Mouse (Mus musculus): ENCODE measurements around the gene Kap.
"Not testable (repeated sequence)": the region's sequence is repeated elsewhere in the genome, so short reads cannot be mapped to it uniquely, and the experiment has no call there.

Kap gene

DNA sequence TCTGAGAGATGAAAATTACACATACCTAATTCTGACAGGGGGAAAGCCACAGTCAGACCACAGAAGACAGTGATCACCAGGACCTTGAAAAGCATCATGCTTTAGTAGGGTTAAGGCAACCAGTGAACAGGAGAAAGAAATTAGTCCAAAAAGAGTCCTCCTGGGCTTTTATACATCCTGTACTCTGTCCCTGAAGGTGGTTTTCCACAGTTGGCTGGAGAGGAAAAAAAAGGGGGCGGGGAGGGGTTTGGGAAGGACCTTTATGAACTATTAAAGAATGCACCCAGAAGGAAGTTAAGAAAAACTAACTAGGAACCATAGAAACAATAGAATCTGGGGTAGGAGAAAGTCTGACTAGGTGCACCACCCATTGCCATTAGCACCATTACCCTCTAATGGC is at the start of gene Kap:
Gene Kap (minus strand): TSS at position 237 of the 400 bp plus-strand sequence.
- DNase-seq (ENCODE audit: low spot score): no peak

- no peak for DNase-seq (ENCODE audit: low spot score)
These were observed 32.4 kb upstream of the Kap start for GRCm38 (mm10) chr6:133885871-133886415.

- no peak for DNase-seq (ENCODE audit: low spot score)
These were observed 30.0 kb upstream of the Kap start for GRCm38 (mm10) chr6:133883446-133883985.

DNA sequence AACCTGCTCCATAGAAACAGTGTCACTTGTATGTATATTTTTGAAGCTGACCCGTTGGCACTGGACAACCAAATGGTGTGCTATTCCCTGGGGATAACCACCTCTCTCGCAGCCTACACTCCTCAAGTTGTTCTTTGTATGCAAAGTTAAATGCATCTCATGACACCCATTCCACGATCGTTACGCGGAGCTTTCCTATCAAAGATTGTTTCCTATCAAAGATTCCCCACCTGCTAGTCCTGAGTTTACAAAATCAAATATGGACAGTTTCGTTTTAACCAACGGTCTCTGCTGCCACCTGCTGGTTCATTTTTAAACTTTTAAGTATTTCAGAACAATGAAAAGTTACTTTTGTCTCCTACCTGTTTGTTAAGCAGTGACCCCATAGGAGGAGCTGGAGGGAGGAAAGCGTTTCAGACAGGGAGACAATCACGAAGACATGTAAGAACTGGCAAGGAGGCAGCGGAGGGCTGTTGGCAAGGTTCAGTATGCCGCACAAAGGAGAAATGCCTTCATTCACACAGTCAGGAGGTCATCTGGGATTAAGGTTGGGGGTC is 22.4 kb upstream of the Kap start:
- DNase-seq (ENCODE audit: low spot score): peak; percentile 60

DNA sequence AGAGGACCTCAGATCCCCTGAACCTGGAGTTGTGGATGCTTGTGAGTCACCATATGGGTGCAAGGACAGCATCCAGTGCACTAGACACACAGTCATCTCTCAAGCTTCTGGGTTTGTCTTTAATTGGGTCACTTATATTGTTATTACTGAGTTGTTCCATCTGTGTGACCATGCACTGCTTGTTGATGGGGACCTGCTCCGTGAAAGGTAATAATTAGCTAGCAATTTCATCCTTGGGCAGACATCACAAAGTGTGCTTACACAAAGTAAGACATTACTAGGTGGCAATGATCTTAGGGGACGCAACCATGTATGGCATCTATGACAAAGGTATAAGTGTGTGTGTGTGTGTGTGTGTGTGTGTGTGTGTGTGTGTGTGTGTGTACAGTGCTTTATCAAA is 19.1 kb upstream of the Kap start:
- DNase-seq (ENCODE audit: low spot score): no peak

GRCm38 (mm10) chr6:133871131-133871530 is 17.6 kb upstream of the Kap start:
- no peak for DNase-seq (ENCODE audit: low spot score)

DNA sequence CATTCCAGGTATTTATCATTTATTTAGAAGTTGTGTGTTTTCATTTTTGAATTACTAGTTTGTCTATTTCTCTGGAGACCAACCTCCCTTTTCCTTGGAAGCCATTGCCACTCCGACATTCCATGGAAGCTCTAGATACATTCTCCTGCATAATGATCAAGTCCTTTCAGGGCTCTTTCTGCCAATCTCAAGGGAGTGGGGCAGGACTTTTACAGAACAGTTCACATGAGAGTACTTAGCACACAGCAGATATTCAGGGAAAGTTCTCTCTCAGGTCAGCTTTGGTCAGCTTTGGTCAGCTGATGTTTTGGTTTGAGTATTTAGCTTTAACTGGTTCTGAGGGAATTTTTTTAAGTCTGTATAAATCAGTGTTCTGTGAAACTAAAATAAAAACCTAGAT is 14.8 kb upstream of the Kap start:
- no peak for DNase-seq (ENCODE audit: low spot score)

DNA sequence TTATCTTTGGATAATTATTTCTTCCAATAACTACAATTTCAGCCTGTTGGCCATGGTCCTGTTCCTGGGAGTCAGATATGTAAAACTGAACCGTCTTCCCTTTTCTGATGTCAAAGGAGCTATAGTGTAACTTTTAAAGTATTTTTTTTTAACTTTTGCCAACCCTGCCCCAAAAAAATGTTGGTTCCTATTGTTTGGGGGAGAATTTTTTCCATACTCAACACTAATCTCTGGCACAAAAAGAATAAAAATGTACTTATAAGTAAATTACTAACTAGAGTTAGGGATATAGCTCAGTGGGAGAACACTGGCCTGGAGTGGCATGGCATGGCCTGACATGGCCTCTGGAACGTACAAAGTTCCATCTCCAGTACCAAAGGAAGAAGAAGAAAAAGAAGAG is 2.3 kb upstream of the Kap start:
- no peak for DNase-seq (ENCODE audit: low spot score)

DNA sequence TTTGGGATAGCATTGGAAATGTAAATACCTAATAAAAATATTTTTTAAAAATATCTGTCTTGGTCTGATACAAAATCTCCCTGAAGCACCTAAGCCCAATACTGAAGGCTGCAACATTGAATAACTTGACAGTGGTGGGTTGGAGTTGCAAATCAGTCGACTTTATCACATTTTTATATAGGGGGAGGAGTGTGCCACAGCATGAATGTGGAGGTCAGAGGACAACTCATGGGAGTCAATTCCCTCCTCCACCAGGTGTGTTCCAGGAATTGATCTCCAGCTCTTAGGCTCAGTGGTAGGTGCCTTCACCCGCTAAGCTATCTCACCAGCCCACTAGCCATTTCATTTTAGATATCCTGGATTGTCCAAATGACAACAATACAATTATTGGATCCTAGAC is 4.2 kb downstream of the Kap start:
- DNase-seq (ENCODE audit: low spot score): no peak

- DNase-seq (ENCODE audit: low spot score): not testable (repeated sequence)
These were observed 4.7 kb downstream of the Kap start for GRCm38 (mm10) chr6:133848861-133849260.

DNA sequence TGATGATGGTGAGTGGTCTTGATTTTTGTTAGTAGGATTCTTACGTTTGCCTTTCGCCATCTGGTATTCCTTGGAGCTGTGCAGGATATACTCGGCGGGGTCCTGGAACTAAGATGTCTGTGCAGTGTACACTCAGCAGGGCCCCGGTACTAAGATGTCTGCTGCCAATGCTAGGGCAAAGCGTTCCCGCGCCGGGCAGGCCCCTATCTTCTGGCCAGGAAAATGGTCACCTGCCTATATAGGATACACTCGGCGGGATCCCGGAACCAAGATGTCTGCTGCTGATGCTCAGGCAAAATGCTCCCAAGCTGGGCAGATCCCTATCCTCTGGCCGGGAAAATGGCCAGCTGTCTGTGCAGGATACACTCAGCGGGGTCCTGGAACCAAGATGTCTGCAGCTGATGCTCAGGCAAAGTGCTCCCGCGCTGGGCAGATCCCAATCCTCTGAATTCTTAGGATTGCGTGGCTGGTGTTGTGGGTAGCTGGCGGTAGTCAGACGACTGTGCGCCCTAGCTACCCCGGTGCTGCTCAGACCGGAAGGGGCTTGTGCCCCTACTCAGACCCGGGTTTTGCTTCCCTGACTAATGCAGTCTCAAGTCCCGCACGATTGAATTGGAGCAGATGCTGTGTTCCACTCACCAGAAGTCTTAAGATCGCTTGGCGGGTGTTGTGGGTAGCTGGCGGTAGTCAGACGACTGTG is 15.1 kb downstream of the Kap start:
- DNase-seq (ENCODE audit: low spot score): not testable (repeated sequence)

DNA sequence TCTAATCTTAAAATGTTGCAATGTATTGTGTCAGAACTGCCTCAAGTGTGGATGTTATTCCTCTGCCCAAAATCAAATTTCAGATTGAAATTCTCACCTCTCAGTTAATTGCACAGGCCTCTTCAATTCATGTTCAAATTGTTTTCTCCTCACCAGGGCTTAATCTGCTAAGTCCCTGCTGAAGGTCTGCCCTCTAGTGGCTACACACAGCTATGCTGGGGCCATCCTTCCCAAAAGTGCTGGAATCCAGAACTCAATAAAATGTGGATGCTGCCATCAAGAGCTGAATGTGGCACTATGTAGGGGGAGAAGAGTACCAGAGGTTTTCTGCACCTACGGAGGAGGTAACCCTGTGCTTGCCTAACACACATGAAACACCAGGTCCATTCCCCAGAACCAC is 41.2 kb downstream of the Kap start:
- peak; percentile 3 for DNase-seq (ENCODE audit: low spot score)
